ENCODE assay signal across 9 mouse cellular contexts in the genomic region with DNA sequence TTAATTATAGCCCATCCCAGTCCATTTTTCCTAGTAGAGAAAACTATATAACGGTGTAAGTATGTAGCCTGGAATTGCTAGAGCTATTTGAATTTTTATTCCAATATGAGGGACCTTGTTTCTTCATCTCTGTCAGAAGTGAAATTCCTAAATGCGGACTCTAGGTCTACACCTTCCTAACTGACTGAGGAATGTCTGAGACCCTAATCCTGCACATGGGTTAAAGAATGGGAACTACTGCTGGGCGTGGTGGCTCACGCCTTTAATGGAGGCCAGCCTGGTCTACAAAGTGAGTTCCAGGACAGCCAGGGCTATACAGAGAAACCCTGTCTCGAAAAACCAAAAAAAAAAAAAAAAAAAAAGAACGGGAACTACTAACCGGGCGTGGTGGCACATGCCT. TPM values are rescaled to one million over a fixed set of nuclear protein-coding genes. Genes with fewer than 3 reads are reported as not detected.
DNase-seq lines count a peak whose midpoint lies in the region; ATAC-seq and TF ChIP-seq lines count a peak whose summit lies in the region.
"Had no signal": no experiment of that assay in that cellular context is flagged by ENCODE, and none has a peak within 500 bp of the region (broad histone marks: within the 10 kb centered on the region; RNA-seq: fewer than 3 reads in every experiment).

No protein-coding gene starts in this region.

- WGBS in heart, embryonic 15.5 days, result 67% methylated on average over 8 of the region's 8 CpGs
- 66% methylated on average over 8 of the region's 8 CpGs for WGBS in hindbrain, embryonic 16.5 days
- 65% methylated on average over 8 of the region's 8 CpGs for WGBS in midbrain, embryonic 15.5 days

- H3K27ac ChIP-seq in heart, embryonic 15.5 days, result peak overlapping the region; percentile 87
- no peak overlapping the region for H3K27ac ChIP-seq in cortical plate, adult 2 months (ENCODE audit: insufficient read depth, low read length)
- H3K27ac ChIP-seq in hindbrain, embryonic 16.5 days (ENCODE audit: low read depth, low read length), result peak overlapping the region; percentile 94
- peak overlapping the region; percentile 99 for H3K27ac ChIP-seq in midbrain, embryonic 15.5 days

- no peaks in the 10 kb centered on the region for H3K36me3 ChIP-seq in heart, embryonic 15.5 days
- no peaks in the 10 kb centered on the region for H3K36me3 ChIP-seq in hindbrain, embryonic 16.5 days (ENCODE audit: control insufficient read depth, insufficient read depth, low read length)
- H3K36me3 ChIP-seq in midbrain, embryonic 15.5 days (replicated peaks), result no peaks in the 10 kb centered on the region

- peak overlapping the region; percentile 66 for H3K4me2 ChIP-seq in heart, embryonic 15.5 days
- H3K4me2 ChIP-seq in hindbrain, embryonic 16.5 days (ENCODE audit: low read length), result peak overlapping the region; percentile 58
- H3K4me2 ChIP-seq in midbrain, embryonic 15.5 days, result peak overlapping the region; percentile 55

- H3K9me3 ChIP-seq in heart, embryonic 15.5 days (replicated peaks), result no peaks in the 10 kb centered on the region
- H3K9me3 ChIP-seq in hindbrain, embryonic 16.5 days (ENCODE audit: control insufficient read depth, low read length), result no peaks in the 10 kb centered on the region
- no peaks in the 10 kb centered on the region for H3K9me3 ChIP-seq in midbrain, embryonic 15.5 days

- H3K4me1 ChIP-seq in heart, embryonic 15.5 days (replicated peaks), result peaks cover 3% of the 10 kb centered on the region
- no peaks in the 10 kb centered on the region for H3K4me1 ChIP-seq in cortical plate, adult 2 months (ENCODE audit: control insufficient read depth, insufficient read depth, low read length)
- H3K4me1 ChIP-seq in hindbrain, embryonic 16.5 days (ENCODE audit: control insufficient read depth, insufficient read depth, low read depth, low read length), result no peaks in the 10 kb centered on the region
- peaks cover 11% of the 10 kb centered on the region; the same call in 1 of the 2 replicates for H3K4me1 ChIP-seq in midbrain, embryonic 15.5 days

- H3K4me3 ChIP-seq in heart, embryonic 15.5 days, result peak overlapping the region; percentile 64
- H3K4me3 ChIP-seq in cortical plate, adult 2 months (ENCODE audit: insufficient read depth, low read length), result peak overlapping the region; percentile 42; the same call in 1 of the 2 replicates
- H3K4me3 ChIP-seq in hindbrain, embryonic 16.5 days (ENCODE audit: low read length), result peak overlapping the region; percentile 43
- peak overlapping the region; percentile 45 for H3K4me3 ChIP-seq in midbrain, embryonic 15.5 days

- ATAC-seq in heart, embryonic 15.5 days (replicated peaks; ENCODE audit: insufficient number of reproducible peaks, insufficient read depth, low FRiP score, low read depth), result no peak
- peak; percentile 7; the same call in 1 of the 2 replicates for ATAC-seq in hindbrain, embryonic 16.5 days
- ATAC-seq in midbrain, embryonic 15.5 days (replicated peaks), result peak; percentile 40
- ATAC-seq in megakaryocyte-erythroid progenitor cell, adult 5-6 weeks (replicated peaks; ENCODE audit: low FRiP score, low TSS enrichment, poor library complexity, severe bottlenecking), result no peak

- intact Hi-C loops in left cerebral cortex, postnatal 25 days (cut with DNase I), result no loop called here

- no peak overlapping the region for H3K9ac ChIP-seq in heart, embryonic 15.5 days
- H3K9ac ChIP-seq in hindbrain, embryonic 16.5 days (ENCODE audit: low read depth, low read length), result peak overlapping the region; percentile 61
- H3K9ac ChIP-seq in midbrain, embryonic 15.5 days, result peak overlapping the region; percentile 55; the same call in 1 of the 2 replicates

- no peak for DNase-seq in heart, adult 11 months
- DNase-seq in urinary bladder, postnatal 36 days (ENCODE audit: low spot score in 2 of 2), result no peak
- DNase-seq in left cerebral cortex, postnatal 25 days (ENCODE audit: low spot score in 2 of 2), result no peak

- no peaks in the 10 kb centered on the region for H3K27me3 ChIP-seq in heart, embryonic 15.5 days
- no peaks in the 10 kb centered on the region for H3K27me3 ChIP-seq in hindbrain, embryonic 16.5 days (replicated peaks; ENCODE audit: control insufficient read depth, insufficient read depth, low read length)
- H3K27me3 ChIP-seq in midbrain, embryonic 15.5 days (replicated peaks), result no peaks in the 10 kb centered on the region

- TF ChIP-seq POLR2A in cortical plate, adult 2 months (IDR thresholded peaks at IDR 0.05; ENCODE audit: extremely low read depth, insufficient read depth, low read length), result no peak

- TF ChIP-seq CTCF in cortical plate, adult 2 months (IDR thresholded peaks at IDR 0.05; ENCODE audit: extremely low read depth, insufficient read depth, low read length), result no peak

RNA-seq across cellular contexts. Expression of gene Mog, which starts 6.0 kb away (rescaled TPM):
- 0.13 TPM in 1 of 2 replicates, not detected in the other for polyA plus RNA-seq in heart, embryonic 15.5 days (2015; fragmentation: Nextera tagmentation; extraction: Ambion mirVana)
- 99.6 and 128 TPM in 2 replicates for polyA plus RNA-seq in cortical plate, adult 2 months (2012; rRNA removed)
- 1.6 and 1.9 TPM in 2 replicates for polyA plus RNA-seq in hindbrain, embryonic 16.5 days (2015; fragmentation: Nextera tagmentation; extraction: Ambion mirVana)
- polyA plus RNA-seq in midbrain, embryonic 15.5 days (2015; fragmentation: Nextera tagmentation; extraction: Ambion mirVana), result 2.4 and 3.7 TPM in 2 replicates
- not detected in 2 replicates for total RNA-seq in megakaryocyte-erythroid progenitor cell, adult 5-6 weeks (2014; fragmentation: Nextera tagmentation)
- total RNA-seq in megakaryocyte-erythroid progenitor cell, adult 5-6 weeks (2017), result not detected in 2 replicates
- total RNA-seq in left cerebral cortex, postnatal 25 days (2021), result 10 to 100 TPM; 51.6 to 68.2 TPM
- polyA plus RNA-seq: gonadal fat pad, adult 2 months had no signal

RNA-seq across cellular contexts. Expression of gene Gabbr1, which starts 16.6 kb away (rescaled TPM):
- 4.6 and 5.6 TPM in 2 replicates for polyA plus RNA-seq in heart, embryonic 15.5 days (2015; fragmentation: Nextera tagmentation; extraction: Ambion mirVana)
- 481 and 483 TPM in 2 replicates for polyA plus RNA-seq in cortical plate, adult 2 months (2012; rRNA removed)
- polyA plus RNA-seq in hindbrain, embryonic 16.5 days (2015; fragmentation: Nextera tagmentation; extraction: Ambion mirVana), result 82.9 and 85.5 TPM in 2 replicates
- 86.4 and 88.8 TPM in 2 replicates for polyA plus RNA-seq in midbrain, embryonic 15.5 days (2015; fragmentation: Nextera tagmentation; extraction: Ambion mirVana)
- total RNA-seq in megakaryocyte-erythroid progenitor cell, adult 5-6 weeks (2014; fragmentation: Nextera tagmentation), result 9.1 and 11.1 TPM in 2 replicates
- 0.91 and 0.99 TPM in 2 replicates for total RNA-seq in megakaryocyte-erythroid progenitor cell, adult 5-6 weeks (2017)
- 100 to 1,000 TPM; 670 to 698 TPM for total RNA-seq in left cerebral cortex, postnatal 25 days (2021)

RNA-seq across cellular contexts. Expression of gene Zfp57, which starts 28.2 kb away (rescaled TPM):
- 32.4 and 40.4 TPM in 2 replicates for polyA plus RNA-seq in heart, embryonic 15.5 days (2015; fragmentation: Nextera tagmentation; extraction: Ambion mirVana)
- polyA plus RNA-seq in cortical plate, adult 2 months (2012; rRNA removed), result 25.2 and 29.3 TPM in 2 replicates
- 206 and 224 TPM in 2 replicates for polyA plus RNA-seq in hindbrain, embryonic 16.5 days (2015; fragmentation: Nextera tagmentation; extraction: Ambion mirVana)
- polyA plus RNA-seq in midbrain, embryonic 15.5 days (2015; fragmentation: Nextera tagmentation; extraction: Ambion mirVana), result 289 and 324 TPM in 2 replicates
- 0.87 TPM in 1 of 2 replicates, not detected in the other for total RNA-seq in megakaryocyte-erythroid progenitor cell, adult 5-6 weeks (2014; fragmentation: Nextera tagmentation)
- 0.08 TPM in 1 of 2 replicates, not detected in the other for total RNA-seq in megakaryocyte-erythroid progenitor cell, adult 5-6 weeks (2017)
- total RNA-seq in left cerebral cortex, postnatal 25 days (2021), result 10 to 100 TPM; 14.5 to 17.6 TPM

RNA-seq across cellular contexts. Expression of gene H2-M5, which starts 39.8 kb away (rescaled TPM):
- 0.34 and 0.49 TPM in 2 replicates for polyA plus RNA-seq in heart, embryonic 15.5 days (2015; fragmentation: Nextera tagmentation; extraction: Ambion mirVana)
- 3.5 and 4.1 TPM in 2 replicates for polyA plus RNA-seq in cortical plate, adult 2 months (2012; rRNA removed)
- 2.4 and 2.6 TPM in 2 replicates for polyA plus RNA-seq in hindbrain, embryonic 16.5 days (2015; fragmentation: Nextera tagmentation; extraction: Ambion mirVana)
- polyA plus RNA-seq in midbrain, embryonic 15.5 days (2015; fragmentation: Nextera tagmentation; extraction: Ambion mirVana), result 3.4 and 3.8 TPM in 2 replicates
- total RNA-seq in megakaryocyte-erythroid progenitor cell, adult 5-6 weeks (2014; fragmentation: Nextera tagmentation), result not detected in 2 replicates
- not detected in 2 replicates for total RNA-seq in megakaryocyte-erythroid progenitor cell, adult 5-6 weeks (2017)
- total RNA-seq in left cerebral cortex, postnatal 25 days (2021), result 1 to 10 TPM; 1.6 to 1.7 TPM

RNA-seq across cellular contexts. Expression of gene 2410137M14Rik, which starts 48.1 kb away (rescaled TPM):
- not detected in 2 replicates for polyA plus RNA-seq in heart, embryonic 15.5 days (2015; fragmentation: Nextera tagmentation; extraction: Ambion mirVana)
- 0.85 and 1.0 TPM in 2 replicates for polyA plus RNA-seq in cortical plate, adult 2 months (2012; rRNA removed)
- polyA plus RNA-seq in hindbrain, embryonic 16.5 days (2015; fragmentation: Nextera tagmentation; extraction: Ambion mirVana), result 0.36 and 0.50 TPM in 2 replicates
- 0.40 and 0.68 TPM in 2 replicates for polyA plus RNA-seq in midbrain, embryonic 15.5 days (2015; fragmentation: Nextera tagmentation; extraction: Ambion mirVana)
- not detected in 2 replicates for total RNA-seq in megakaryocyte-erythroid progenitor cell, adult 5-6 weeks (2014; fragmentation: Nextera tagmentation)
- total RNA-seq in megakaryocyte-erythroid progenitor cell, adult 5-6 weeks (2017), result not detected in 2 replicates
- under 1 TPM in 1 of 2 experiments, not detected in 1; 0.66 TPM for total RNA-seq in left cerebral cortex, postnatal 25 days (2021)
- polyA plus RNA-seq: gonadal fat pad, adult 2 months had no signal

Comparison
In these comparisons a context has a peak if more than half of its experiments do, and no peak if none do; other contexts are left out.
1. ATAC-seq: peak in hindbrain, embryonic 16.5 days (single experiment) and midbrain, embryonic 15.5 days (single experiment); none in heart, embryonic 15.5 days (single experiment) and megakaryocyte-erythroid progenitor cell, adult 5-6 weeks (single experiment).
2. RNA of gene Mog, which starts 6.0 kb away (polyA plus RNA-seq): 99.6 to 128 TPM in cortical plate, adult 2 months; 2.4 to 3.7 TPM in midbrain, embryonic 15.5 days, 1.6 to 1.9 TPM in hindbrain, embryonic 16.5 days and 0.13 TPM in heart, embryonic 15.5 days; every median in the first group is over 10 times any median in the second.
3. RNA of gene Gabbr1, which starts 16.6 kb away (polyA plus RNA-seq): 481 to 483 TPM in cortical plate, adult 2 months, 86.4 to 88.8 TPM in midbrain, embryonic 15.5 days and 82.9 to 85.5 TPM in hindbrain, embryonic 16.5 days; 4.6 to 5.6 TPM in heart, embryonic 15.5 days; every median in the first group is over 10 times any median in the second.
4. Peak in every context shown above with its lines, with median percentiles within 50 percentile points of each other: H3K4me2 ChIP-seq and H3K4me3 ChIP-seq.